Mouse (Mus musculus): Measurements from ENCODE around the gene Pias3. TPM values are rescaled to one million over a fixed set of nuclear protein-coding genes. Genes with fewer than 3 reads are reported as not detected.
A peak's percentile ranks its signal among the peaks of the same experiment; 100 is the strongest.
"Not testable (repeated sequence)": the region's sequence is repeated elsewhere in the genome, so short reads cannot be mapped to it uniquely, and the experiment has no call there.

Gene Pias3
- total RNA-seq, 4 experiments from 2014 or later, result 12.6 to 15.1 (median 14.5) TPM

DNA sequence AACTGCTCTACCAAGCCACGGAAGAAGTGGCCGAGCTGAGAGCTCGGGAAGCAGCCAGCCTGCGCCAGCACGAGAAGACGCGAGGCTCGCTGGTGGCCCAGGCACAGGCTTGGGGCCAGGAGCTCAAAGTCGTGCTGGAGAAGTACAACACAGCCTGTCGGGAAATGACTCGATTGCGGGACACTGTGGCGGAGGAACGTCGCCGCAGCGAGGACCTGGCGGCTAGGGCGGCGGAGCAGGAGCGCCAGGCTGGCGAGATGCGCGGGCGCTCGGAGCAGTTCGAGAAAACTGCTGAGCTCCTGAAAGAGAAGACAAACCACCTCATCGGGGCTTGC lies 11.4 kb upstream of the Pias3 start:
- no peak for DNase-seq (ENCODE audit: low spot score)

DNA sequence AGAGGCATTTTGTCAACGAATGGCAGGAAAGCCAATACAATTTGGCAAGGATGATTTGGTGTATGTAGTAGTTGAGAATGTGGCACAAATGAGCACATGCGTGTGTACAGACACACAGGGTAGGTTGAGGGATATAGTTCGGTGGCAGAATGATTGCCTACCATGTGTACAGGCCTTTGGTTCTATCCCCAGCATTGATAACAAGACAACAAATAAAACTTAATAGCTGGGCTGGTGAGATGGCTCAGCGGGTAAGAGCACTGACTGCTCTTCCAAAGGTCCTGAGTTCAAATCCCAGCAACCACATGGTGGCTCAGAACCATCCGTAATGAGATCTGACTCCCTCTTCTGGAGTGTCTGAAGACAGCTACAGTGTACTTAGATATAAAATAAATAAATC lies 10.1 kb upstream of the Pias3 start:
- DNase-seq (ENCODE audit: low spot score), result not testable (repeated sequence)

DNA sequence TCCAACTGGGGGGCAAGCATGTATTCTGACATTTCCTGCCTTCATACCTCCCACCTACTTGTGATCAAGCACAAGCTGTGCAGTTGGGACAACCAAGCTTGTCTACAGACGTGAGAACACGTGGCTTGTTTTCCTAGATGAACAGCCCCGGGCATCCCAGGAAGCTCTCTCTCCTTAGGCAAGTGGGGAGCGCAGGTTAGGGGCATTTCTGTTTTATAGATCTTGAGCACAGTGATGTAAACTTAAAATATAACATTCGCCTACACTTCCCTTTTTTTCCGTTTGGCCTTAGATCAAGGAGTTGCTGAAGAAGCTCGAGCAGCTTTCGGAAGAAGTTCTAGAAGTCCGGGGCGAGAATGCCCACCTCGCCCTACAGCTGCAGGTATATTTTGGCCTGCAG lies 7.3 kb upstream of the Pias3 start:
- no peak for DNase-seq (ENCODE audit: low spot score)

DNA sequence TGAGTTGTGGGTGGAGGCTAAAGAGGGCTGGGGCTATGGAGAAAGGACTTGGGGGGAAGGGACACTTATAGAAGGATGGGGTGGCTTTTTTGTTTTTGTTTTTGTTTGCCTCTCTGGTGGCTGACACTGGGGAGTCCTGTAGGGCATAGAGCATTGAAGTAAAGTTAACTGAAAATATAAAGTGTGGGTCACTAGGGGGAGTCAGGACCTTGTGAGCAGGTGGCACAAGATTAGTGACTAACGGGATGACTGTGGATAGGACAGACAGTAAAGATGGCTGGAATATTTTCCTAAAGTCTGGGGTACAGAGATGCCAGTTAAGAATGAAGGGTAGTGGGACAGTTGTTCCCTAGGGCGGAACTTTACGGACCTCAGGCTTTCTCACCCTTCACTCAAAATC lies 5.9 kb upstream of the Pias3 start:
- DNase-seq (ENCODE audit: low spot score), result no peak

DNA sequence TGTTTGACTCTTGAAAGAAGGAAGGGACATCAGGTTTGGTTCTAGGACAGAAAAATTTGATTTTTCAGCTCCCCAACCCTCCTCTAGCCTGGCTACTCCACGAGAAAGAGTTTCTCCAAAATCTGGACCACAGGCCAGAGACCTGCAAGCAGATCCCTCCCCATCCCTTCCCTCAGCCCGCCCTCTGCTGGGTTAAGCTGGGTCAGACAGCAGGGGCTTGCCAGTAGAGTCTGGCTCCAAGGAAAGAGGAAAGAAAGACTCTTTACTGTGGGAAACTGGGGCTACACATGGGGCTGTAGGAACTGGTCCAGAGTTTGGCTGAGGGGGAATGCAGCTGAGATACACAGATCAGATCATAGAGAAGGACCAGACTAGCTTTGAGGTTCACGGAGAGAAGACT lies 3.7 kb upstream of the Pias3 start:
- DNase-seq (ENCODE audit: low spot score), result no peak

DNA sequence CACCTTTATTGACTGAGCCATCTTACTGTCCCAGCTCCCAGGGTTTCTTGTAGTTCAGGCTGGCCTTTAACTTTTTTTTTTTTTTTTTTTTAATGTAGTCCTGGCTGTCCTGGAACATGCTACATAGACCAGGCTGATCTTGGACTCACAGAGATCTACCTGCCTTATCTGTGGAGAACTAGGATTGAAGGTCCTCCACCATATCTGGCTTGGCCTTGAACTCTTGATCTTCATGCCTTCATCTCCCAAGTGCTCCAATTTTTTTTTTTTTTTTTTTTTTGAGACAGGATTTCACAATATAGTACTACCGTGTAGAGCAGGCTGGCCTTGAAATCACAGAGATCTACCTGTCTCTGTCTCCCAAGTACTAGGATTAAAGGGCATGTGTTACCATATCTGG lies 2.6 kb upstream of the Pias3 start:
- no peak for DNase-seq (ENCODE audit: low spot score)

DNA sequence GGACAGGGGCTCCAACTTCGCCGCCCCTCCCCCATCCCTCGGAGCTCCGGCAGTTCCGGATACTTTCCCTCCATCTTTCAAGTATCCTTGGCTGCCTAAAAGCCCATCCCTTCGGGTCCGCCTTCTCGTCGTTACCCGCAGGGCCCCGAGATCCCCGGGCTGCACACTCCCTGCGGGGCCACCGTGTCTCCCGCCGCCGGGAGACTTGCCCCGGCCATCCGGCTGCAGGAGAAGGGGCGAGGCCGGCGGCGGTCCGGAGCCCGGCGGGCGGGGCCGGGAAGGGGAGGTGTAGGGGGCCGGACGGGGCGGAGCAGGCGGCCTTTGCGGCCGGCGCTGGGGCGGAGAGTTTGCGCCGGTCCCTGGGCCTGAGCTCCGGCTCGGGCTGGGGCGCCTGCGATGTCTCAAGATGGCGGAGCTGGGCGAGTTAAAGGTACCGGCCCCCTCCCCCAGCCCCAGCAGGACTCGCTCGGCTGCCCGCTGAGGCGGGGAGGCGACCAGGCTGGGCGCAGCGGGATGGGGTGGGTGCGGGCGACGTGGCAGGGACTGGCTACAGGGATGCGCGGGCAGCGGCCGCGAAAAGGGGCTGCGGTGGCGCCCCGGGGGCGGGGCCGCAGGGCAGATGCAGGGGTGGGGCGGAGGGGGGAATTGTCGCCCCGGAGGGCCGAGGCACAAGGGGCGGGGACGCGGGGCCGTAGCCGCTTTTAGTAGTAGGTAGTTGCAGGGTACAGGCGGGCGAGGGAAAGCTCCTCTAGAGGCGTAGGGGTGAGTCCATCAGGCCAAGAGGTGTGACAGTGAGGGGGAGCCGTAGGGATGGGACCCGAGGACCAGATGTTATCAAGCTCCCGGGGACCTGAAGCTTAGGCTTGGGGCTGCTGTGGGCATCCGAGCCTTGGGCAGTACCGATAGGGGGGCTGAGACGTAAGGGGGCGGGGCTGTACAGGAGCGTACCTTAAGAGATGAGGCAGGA lies 865 bp downstream of the Pias3 start:
- DNase-seq (ENCODE audit: low spot score), result peak; percentile 89

DNA sequence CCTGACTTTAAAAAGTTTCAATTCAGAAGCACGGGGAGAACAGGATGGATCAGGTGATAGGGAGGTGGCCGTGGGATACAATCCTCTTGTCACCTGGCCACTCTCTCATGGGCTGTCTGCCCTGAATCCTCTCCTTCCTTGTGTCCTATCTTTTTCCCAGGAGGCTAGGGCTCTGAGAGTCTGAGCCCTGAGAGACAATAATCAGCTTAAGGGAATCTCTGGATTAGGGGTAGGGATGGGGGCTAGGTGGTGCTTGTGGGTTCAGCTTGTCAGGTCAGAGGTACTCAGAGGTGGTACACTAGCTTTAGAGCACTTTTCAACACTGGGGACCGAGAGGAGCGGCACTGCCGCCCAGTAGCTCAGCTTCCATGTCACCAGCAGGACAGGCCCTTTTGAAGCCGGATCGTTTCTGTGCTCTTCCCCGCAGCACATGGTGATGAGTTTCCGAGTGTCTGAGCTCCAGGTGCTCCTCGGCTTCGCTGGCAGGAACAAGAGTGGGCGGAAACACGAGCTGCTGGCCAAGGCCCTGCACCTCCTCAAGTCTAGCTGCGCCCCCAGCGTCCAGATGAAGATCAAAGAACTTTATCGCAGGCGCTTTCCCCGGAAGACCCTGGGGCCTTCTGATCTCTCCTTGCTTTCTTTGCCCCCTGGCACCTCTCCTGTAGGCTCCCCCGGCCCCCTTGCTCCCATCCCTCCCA lies 3.0 kb downstream of the Pias3 start:
- no peak for DNase-seq (ENCODE audit: low spot score)

DNA sequence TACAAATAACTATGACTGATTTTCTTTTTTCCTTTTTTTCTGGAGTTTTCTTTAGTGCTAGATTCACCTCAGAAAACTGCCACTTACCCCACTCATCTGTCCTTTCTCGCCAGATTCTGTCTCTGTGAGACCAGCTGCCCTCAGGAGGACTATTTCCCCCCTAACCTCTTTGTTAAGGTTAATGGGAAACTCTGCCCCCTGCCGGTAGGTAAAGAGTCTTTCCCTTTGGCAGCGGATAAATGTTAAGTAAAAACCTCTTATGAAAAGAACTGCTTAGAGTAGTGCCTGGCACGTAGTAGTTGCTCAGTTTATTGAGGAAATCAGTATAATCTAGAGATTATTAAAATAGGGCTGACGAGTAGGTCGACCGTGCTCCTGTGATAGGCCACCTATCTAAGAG lies 4.2 kb downstream of the Pias3 start:
- DNase-seq (ENCODE audit: low spot score), result no peak

DNA sequence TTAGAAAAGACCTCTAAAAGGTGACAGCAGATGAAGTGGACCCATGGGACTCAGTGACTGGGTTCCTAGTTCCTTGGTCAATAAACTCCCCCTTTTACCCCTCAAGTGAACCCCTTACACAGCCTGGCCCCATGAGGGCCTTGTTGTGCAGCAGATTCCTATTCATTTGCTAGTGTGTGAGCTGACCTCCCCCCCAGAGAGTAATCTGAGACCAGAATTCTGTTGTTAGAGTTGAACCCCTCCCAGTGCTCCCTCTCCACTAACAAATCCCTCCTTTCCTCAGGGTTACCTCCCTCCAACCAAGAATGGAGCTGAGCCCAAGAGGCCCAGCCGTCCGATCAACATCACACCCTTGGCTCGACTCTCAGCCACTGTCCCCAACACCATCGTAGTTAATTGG lies 4.8 kb downstream of the Pias3 start:
- DNase-seq (ENCODE audit: low spot score), result no peak

DNA sequence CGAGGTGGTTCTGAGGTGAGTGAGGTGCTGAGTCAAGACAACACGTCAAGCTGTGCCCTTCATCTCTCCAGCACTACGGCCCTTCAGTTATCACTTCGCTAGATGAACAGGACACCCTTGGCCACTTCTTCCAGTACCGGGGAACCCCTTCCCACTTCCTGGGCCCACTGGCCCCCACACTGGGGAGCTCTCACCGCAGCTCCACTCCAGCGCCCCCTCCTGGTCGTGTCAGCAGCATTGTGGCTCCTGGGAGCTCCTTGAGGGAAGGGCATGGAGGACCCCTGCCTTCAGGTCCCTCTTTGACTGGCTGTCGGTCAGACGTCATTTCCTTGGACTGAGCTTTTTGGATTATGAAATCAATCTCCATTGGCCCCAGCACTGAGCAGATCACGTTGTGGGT lies 8.6 kb downstream of the Pias3 start:
- DNase-seq (ENCODE audit: low spot score), result no peak

DNA sequence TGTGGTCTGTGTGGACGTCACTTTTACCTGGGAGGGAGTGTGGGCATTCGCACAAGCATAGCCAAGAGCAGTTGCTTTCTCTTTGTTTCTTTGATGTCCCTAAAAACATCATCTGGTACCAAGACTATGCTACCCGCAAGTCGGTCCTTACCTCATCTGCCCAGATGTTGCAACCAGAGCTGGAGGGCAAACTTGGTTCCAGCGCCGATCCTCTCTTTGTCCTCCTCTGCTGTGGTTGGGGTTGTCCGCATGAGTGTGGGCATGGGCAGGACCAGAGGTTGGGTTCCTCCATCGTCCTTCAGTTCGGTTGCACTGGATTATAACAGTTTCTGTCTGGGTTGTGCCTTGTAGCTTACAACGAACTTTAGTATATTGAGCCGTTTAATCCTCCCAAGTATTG lies 10.0 kb downstream of the Pias3 start:
- DNase-seq (ENCODE audit: low spot score), result no peak

DNA sequence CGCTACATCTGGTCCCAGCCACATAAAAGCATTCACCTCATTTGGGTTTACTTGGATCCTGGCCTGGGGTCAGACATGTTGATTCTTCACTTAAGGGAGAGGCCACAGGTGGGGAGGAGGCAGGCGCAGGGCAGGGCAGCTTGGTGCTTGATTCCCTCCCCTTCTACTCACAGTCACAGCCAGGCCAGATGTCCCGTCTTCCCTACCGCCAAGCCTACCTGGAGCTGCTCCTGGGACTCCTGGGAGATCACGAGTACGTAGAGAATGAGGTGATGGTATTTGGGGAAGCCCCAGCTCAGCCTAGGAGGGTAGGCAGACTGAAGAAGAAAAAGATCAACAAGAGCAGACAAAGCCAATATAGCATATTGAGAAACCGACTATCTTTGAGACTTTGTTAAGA lies 10.8 kb downstream of the Pias3 start:
- DNase-seq (ENCODE audit: low spot score), result no peak

DNA sequence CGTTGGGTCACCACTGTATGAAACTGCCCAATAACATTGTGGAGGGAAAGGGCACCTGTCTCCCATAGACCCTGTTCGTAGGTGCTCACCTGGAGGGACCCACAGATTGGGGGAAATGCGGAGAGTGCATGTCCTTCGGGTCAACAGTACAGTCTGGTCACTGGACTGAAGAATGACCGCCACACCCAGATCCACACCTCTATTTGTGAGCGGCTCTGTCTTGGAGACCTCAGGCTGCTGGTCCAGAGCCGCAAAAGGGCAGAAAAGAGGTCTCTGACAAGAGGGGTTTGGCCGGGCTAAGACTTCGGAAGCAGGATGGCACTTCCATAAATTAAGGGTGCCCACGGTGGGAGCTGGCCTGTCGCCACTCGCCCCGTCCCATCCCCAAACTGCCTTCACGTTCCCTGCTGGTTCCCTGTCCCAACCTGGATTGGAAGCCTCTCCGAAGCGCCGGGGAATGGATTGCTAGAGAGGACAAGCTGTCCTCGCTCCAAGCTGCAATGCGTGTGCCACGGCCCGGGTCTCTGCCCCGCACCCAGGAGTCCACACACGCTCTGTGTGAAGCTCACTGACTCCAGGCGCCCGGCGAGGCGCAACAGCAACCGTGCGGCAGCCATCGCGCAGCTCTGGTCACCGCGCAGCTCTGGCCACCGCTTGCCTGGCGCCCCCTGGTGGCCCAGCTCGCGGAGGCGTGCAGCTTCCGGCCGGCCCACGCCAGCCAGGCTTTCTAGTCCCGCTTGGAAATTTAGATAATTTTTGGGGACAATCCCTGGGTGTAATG lies 11.9 kb downstream of the Pias3 start, which contains the start of gene Nudt17:
Gene Nudt17, minus strand, starts transcription at position 660 of the 781 bp plus-strand sequence.
- DNase-seq (ENCODE audit: low spot score), result peak; percentile 78

DNA sequence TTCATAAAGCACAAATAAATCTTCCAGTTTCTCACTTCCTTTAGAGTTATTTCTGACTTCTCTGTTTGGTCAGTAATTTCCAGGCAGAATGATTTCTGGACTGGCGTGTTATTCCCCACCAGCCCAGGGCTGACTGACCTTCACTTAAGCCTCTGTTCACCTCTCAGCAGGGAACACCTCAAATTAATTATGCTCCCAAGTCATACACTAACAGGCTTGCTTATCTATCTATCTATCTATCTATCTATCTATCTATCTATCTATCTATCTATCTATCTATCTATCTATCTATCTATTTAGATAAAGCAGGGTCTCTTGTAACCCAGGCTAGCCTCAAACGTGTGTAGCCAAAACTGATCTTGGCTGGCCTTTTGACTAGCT lies 12.5 kb downstream of the Pias3 start:
- no peak for DNase-seq (ENCODE audit: low spot score)

DNA sequence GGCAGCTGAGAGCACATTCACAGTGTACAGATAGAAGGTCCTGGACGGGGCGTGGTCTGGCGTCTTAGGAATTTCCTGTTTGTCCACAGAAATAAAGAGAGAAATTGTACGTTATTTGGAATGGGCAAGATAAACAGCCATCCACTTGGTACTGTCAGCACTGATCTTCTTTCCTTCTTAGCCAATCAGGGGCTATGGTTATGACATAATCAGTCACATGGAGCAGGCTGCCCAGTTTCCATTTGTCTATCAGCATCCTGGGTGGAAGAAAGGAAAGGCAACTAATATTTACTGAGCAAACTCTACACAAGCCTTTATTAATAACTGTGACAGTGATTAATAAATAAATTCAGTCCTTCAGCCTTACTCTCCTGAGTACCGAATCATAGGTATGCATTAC lies 18.1 kb downstream of the Pias3 start:
- DNase-seq (ENCODE audit: low spot score), result no peak

DNA sequence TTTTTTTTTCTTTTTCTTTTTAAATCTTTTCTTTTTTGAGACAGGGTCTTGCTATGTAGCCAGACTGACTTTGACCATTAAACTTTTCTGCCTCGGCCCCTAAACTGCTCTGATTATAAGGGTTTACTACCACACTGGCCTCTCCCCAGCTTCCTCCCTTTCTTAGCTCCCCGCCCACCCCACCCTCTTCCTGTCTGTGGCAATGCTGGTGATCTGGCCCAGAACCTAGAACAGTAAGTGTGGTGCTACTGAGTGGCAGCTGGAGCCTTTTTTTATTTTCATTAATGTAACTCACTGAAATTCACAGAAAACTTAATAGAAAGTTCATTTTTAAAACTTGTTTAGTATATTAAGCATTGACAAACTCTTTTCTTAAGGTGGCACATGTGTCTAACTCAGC lies 19.7 kb downstream of the Pias3 start:
- no peak for DNase-seq (ENCODE audit: low spot score)

DNA sequence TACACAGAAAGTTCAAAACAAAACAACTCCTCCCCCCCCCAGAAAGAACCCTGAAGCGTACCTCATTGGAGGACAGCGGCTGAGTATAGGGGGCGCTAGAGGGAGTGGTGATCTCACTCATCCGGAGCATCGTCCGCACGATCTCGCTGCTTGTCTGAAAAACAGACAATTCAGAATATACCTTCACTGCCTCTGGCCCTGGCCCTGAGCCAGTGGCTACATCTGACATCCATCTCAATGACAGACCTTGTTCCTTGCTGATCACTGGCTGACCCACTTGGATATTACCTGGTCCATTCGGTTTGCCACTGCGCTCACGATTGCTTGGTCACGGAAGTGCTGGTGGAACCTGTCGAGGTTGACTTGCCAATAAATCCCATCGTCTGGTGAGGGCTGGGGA lies 23.0 kb downstream of the Pias3 start:
- no peak for DNase-seq (ENCODE audit: low spot score)

DNA sequence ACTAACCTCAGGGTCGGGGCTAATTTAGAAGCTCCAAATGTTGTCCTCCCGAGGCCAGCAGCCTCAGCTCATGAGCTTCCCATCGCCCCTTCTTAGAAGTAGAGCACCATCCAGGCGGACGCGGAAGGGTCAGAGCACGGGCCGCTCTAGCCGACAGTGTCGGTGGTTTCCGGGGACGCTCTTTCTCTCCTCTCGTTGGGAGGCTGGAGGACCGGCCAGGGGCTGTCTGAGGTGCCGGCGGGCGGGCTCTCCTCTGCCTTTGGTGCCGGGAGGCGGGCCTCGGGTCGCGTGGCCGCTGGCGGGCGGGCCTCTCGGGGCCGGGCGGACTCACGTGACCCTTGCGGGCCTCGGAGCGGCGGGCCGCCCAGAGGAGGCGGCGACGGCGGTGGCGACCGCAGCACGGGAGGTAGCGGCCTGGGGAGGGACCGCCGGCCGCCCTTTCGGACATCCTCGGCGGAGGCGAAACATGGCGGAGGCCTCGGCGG lies 31.2 kb downstream of the Pias3 start, which contains the start of the genes Polr3c and Rnf115:
Gene Polr3c, minus strand, starts transcription at position 286 of the 485 bp plus-strand sequence.
Gene Rnf115, plus strand, starts transcription at position 322 of the 485 bp plus-strand sequence.
- DNase-seq (ENCODE audit: low spot score), result peak; percentile 97

DNA sequence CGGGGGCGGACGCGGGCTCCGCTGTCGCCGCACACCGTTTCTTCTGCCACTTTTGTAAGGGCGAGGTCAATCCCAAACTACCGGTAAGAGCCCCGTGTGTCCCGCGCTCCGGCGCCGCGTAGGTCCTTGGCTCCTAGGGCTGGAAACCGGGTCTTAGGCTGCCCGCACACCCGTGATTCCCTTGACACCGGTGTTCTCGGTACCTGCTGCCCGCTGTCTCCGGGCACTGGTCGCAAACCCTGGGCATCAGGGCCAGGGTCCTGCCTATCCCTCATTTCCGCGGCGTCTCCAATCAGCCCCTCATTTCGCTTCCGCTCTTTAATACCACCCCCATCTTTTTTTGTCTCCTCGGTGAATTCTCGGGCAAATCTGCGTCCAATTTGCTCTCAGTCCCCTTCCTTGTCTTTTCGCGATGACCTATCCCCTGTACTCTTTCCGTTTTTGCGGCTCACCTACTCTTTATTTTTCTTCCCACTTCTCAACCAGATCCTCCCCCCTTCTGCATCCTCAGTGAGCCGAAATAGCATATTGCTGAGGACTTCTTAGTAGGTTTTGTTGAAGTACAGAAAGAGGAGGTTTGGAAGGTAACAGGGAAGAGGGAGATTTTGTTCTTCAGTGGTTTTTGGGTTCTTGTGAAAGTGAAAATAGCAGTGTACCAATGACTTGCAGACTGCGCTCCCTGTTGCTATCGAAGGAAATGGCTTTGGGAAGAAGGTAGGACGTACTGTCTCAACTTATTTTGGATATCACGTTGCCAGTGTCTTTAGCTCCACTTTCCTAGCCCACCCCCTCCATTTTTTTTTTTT lies 31.8 kb downstream of the Pias3 start:
- peak; percentile 38 for DNase-seq (ENCODE audit: low spot score)

All from heart, adult 8-10 months (tissue).